Mouse (Mus musculus): ENCODE measurements around the gene Steap3. TPM values are rescaled to one million over a fixed set of nuclear protein-coding genes. Genes with fewer than 3 reads are reported as not detected.

The Steap3 gene
- polyA plus RNA-seq, 1 experiment from 2014 or later: 42.6 TPM

DNA sequence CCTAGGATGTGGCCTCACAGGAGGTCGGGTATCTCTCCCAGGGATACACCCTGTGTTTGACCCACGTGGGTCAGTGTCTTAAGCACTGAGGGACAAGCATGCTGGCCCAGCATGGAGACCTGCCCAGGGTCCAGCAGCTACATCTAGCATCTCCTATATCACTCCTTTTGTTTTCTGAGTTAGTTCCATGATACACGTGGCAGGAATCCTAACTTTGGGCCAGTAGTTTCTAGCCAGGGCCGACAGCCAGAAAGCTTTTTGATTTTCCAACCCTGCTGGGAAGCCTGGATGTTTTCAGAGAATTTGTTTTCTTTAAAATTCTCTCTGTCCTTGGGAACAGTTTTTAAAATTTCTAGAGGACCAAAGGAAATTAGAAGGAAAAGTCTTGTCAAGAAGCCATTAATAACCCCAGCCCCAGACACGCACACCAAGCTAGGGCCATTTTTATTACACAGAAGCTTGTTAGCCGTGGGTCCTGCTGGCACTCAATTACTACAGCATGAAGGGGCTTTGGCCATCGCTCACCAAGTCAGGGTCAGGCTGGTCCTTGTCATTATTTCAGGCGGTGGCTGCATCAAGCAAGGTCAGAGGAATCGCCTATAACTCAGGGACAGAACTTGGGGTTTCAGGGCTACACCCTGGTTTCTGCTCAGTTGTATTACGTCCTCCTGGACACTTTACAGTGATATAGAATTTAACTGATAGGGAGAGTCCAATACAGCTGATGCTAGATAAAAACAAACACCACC, 42.6 kb downstream of the Steap3 start:
- no peaks in the 10 kb centered on the region for H3K9me3 ChIP-seq (replicated peaks; ENCODE audit: control insufficient read depth, low read length)
- H3K27ac ChIP-seq (ENCODE audit: low read length): no peak overlapping the region
- H3K36me3 ChIP-seq (ENCODE audit: control insufficient read depth, insufficient read depth): peaks cover 38% of the 10 kb centered on the region
- no peak for ATAC-seq (ENCODE audit: low read depth)
- no peak overlapping the region for H3K9ac ChIP-seq (ENCODE audit: low read depth, low read length)
- H3K4me1 ChIP-seq (ENCODE audit: control insufficient read depth, low read depth, low read length): peaks cover 21% of the 10 kb centered on the region
- H3K4me3 ChIP-seq (ENCODE audit: low read depth, low read length): no peak overlapping the region
- 78% methylated on average over 10 of the region's 10 CpGs for WGBS (ENCODE audit: insufficient replicate concordance)
- no peaks in the 10 kb centered on the region for H3K27me3 ChIP-seq (ENCODE audit: control insufficient read depth, insufficient read depth, low read depth, low read length)
- H3K4me2 ChIP-seq (ENCODE audit: low read depth, low read length): no peak overlapping the region

- whole genome bisulfite sequencing (ENCODE audit: insufficient replicate concordance): 73% methylated on average over 4 of the region's 4 CpGs
- Histone ChIP-seq H3K27ac (ENCODE audit: low read length) (no peak overlapping the region), H3K4me2 (ENCODE audit: low read depth, low read length) (no peak overlapping the region), H3K4me1 (ENCODE audit: control insufficient read depth, low read depth, low read length) (no peaks in the 10 kb centered on the region), H3K9ac (ENCODE audit: low read depth, low read length) (no peak overlapping the region), H3K27me3 (ENCODE audit: control insufficient read depth, insufficient read depth, low read depth, low read length) (no peaks in the 10 kb centered on the region), H3K36me3 (ENCODE audit: control insufficient read depth, insufficient read depth) (peaks cover 7% of the 10 kb centered on the region), H3K9me3 (replicated peaks; ENCODE audit: control insufficient read depth, low read length) (no peaks in the 10 kb centered on the region), H3K4me3 (ENCODE audit: low read depth, low read length) (no peak overlapping the region)
- no peak for ATAC-seq (ENCODE audit: low read depth)
Observed at GRCm38 (mm10) chr1:120223613-120224012, 48.9 kb downstream of the Steap3 start.

- Histone ChIP-seq H3K4me2 (ENCODE audit: low read depth, low read length) (no peak overlapping the region), H3K9me3 (replicated peaks; ENCODE audit: control insufficient read depth, low read length) (no peaks in the 10 kb centered on the region), H3K27ac (ENCODE audit: low read length) (no peak overlapping the region), H3K27me3 (ENCODE audit: control insufficient read depth, insufficient read depth, low read depth, low read length) (no peaks in the 10 kb centered on the region), H3K4me1 (ENCODE audit: control insufficient read depth, low read depth, low read length) (no peaks in the 10 kb centered on the region), H3K9ac (ENCODE audit: low read depth, low read length) (no peak overlapping the region), H3K36me3 (ENCODE audit: control insufficient read depth, insufficient read depth) (no peaks in the 10 kb centered on the region), H3K4me3 (ENCODE audit: low read depth, low read length) (no peak overlapping the region)
- no peak for ATAC-seq (ENCODE audit: low read depth)
- 62% methylated on average over 2 of the region's 2 CpGs for WGBS (ENCODE audit: insufficient replicate concordance)
Observed at GRCm38 (mm10) chr1:120221285-120221684, 51.2 kb downstream of the Steap3 start.

- H3K36me3 ChIP-seq (ENCODE audit: control insufficient read depth, insufficient read depth): no peaks in the 10 kb centered on the region
- no peaks in the 10 kb centered on the region for H3K27me3 ChIP-seq (ENCODE audit: control insufficient read depth, insufficient read depth, low read depth, low read length)
- H3K4me2 ChIP-seq (ENCODE audit: low read depth, low read length): no peak overlapping the region
- WGBS (ENCODE audit: insufficient replicate concordance): 67% methylated on average over 6 of the region's 6 CpGs
- no peak overlapping the region for H3K4me3 ChIP-seq (ENCODE audit: low read depth, low read length)
- no peak overlapping the region for H3K9ac ChIP-seq (ENCODE audit: low read depth, low read length)
- no peak for ATAC-seq (ENCODE audit: low read depth)
- H3K27ac ChIP-seq (ENCODE audit: low read length): no peak overlapping the region
- H3K4me1 ChIP-seq (ENCODE audit: control insufficient read depth, low read depth, low read length): no peaks in the 10 kb centered on the region
- no peaks in the 10 kb centered on the region for H3K9me3 ChIP-seq (replicated peaks; ENCODE audit: control insufficient read depth, low read length)
Observed at GRCm38 (mm10) chr1:120220841-120221240, 51.7 kb downstream of the Steap3 start.

GRCm38 (mm10) chr1:120208502-120209230, 63.8 kb downstream of the Steap3 start:
- H3K9me3 ChIP-seq (replicated peaks; ENCODE audit: control insufficient read depth, low read length): no peaks in the 10 kb centered on the region
- H3K27ac ChIP-seq (ENCODE audit: low read length): no peak overlapping the region
- no peak overlapping the region for H3K4me3 ChIP-seq (ENCODE audit: low read depth, low read length)
- no peaks in the 10 kb centered on the region for H3K36me3 ChIP-seq (ENCODE audit: control insufficient read depth, insufficient read depth)
- no peaks in the 10 kb centered on the region for H3K4me1 ChIP-seq (ENCODE audit: control insufficient read depth, low read depth, low read length)
- 59% methylated on average over 11 of the region's 11 CpGs for WGBS (ENCODE audit: insufficient replicate concordance)
- no peak overlapping the region for H3K4me2 ChIP-seq (ENCODE audit: low read depth, low read length)
- ATAC-seq (ENCODE audit: low read depth): no peak
- H3K27me3 ChIP-seq (ENCODE audit: control insufficient read depth, insufficient read depth, low read depth, low read length): no peaks in the 10 kb centered on the region
- H3K9ac ChIP-seq (ENCODE audit: low read depth, low read length): no peak overlapping the region

DNA sequence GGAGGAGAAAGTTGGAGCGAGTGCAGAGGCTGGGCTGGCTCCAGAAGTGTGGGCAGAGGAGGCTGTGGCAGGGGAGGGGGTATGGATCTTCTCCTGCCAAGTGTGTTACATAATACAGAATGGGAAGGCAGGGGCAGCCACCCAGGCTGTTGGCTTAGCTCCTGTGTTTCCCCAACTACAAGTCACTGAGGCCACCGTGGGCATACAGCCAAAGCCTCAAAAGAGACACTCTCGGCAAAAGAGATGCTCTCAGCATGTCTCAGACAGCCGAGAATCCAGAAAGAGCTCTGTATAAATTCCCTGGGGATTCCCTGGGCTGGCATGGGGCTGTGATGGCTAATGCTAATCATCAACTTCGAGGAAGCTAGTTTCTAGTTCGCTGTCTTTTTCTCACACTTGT, 64.9 kb downstream of the Steap3 start:
- no peak for ATAC-seq (ENCODE audit: low read depth)
- 54% methylated on average over 6 of the region's 6 CpGs for WGBS (ENCODE audit: insufficient replicate concordance)

GRCm38 (mm10) chr1:120204834-120205233, 67.7 kb downstream of the Steap3 start:
- no peaks in the 10 kb centered on the region for H3K27me3 ChIP-seq (ENCODE audit: control insufficient read depth, insufficient read depth, low read depth, low read length)
- H3K9me3 ChIP-seq (replicated peaks; ENCODE audit: control insufficient read depth, low read length): no peaks in the 10 kb centered on the region
- H3K36me3 ChIP-seq (ENCODE audit: control insufficient read depth, insufficient read depth): no peaks in the 10 kb centered on the region
- no peak overlapping the region for H3K4me3 ChIP-seq (ENCODE audit: low read depth, low read length)
- H3K27ac ChIP-seq (ENCODE audit: low read length): no peak overlapping the region
- ATAC-seq (ENCODE audit: low read depth): no peak
- no peak overlapping the region for H3K4me2 ChIP-seq (ENCODE audit: low read depth, low read length)
- H3K9ac ChIP-seq (ENCODE audit: low read depth, low read length): no peak overlapping the region
- no peaks in the 10 kb centered on the region for H3K4me1 ChIP-seq (ENCODE audit: control insufficient read depth, low read depth, low read length)
- WGBS (ENCODE audit: insufficient replicate concordance): 42% methylated on average over 1 of the region's 1 CpGs

More for the DNA sequence above, 64.9 kb downstream of the Steap3 start:
- H3K36me3 ChIP-seq (ENCODE audit: control insufficient read depth, insufficient read depth): no peaks in the 10 kb centered on the region
- no peak overlapping the region for H3K4me3 ChIP-seq (ENCODE audit: low read depth, low read length)
- no peaks in the 10 kb centered on the region for H3K27me3 ChIP-seq (ENCODE audit: control insufficient read depth, insufficient read depth, low read depth, low read length)
- no peak overlapping the region for H3K9ac ChIP-seq (ENCODE audit: low read depth, low read length)
- H3K9me3 ChIP-seq (replicated peaks; ENCODE audit: control insufficient read depth, low read length): no peaks in the 10 kb centered on the region
- no peak overlapping the region for H3K27ac ChIP-seq (ENCODE audit: low read length)
- H3K4me2 ChIP-seq (ENCODE audit: low read depth, low read length): no peak overlapping the region
- no peaks in the 10 kb centered on the region for H3K4me1 ChIP-seq (ENCODE audit: control insufficient read depth, low read depth, low read length)

GRCm38 (mm10) chr1:120203836-120204235, 68.7 kb downstream of the Steap3 start:
- Histone ChIP-seq H3K4me2 (ENCODE audit: low read depth, low read length) (no peak overlapping the region), H3K27me3 (ENCODE audit: control insufficient read depth, insufficient read depth, low read depth, low read length) (no peaks in the 10 kb centered on the region), H3K4me1 (ENCODE audit: control insufficient read depth, low read depth, low read length) (no peaks in the 10 kb centered on the region), H3K9ac (ENCODE audit: low read depth, low read length) (no peak overlapping the region), H3K27ac (ENCODE audit: low read length) (no peak overlapping the region), H3K4me3 (ENCODE audit: low read depth, low read length) (no peak overlapping the region), H3K36me3 (ENCODE audit: control insufficient read depth, insufficient read depth) (no peaks in the 10 kb centered on the region), H3K9me3 (replicated peaks; ENCODE audit: control insufficient read depth, low read length) (no peaks in the 10 kb centered on the region)
- WGBS (ENCODE audit: insufficient replicate concordance): 59% methylated on average over 5 of the region's 5 CpGs
- ATAC-seq (ENCODE audit: low read depth): no peak

DNA sequence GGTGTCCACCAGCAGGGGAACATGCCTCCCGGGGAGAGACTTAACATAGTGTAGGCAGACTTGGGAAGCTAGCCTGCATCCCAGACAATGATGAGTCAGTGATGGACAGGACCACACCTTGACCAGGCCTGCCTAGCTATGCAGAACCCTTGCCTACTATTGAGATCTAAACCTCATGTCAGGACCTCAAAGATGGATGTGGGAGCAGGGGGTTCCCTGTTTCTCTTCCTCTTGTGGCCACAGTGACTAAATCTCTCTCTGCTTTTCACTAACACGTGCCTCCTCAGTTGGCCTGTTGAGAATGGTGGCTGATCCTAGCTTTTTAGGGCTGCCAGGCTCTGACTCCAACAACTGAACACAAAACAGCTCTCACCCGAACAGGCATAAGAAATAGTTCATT, 70.0 kb downstream of the Steap3 start:
- H3K4me1 ChIP-seq (ENCODE audit: control insufficient read depth, low read depth, low read length): no peaks in the 10 kb centered on the region
- H3K4me2 ChIP-seq (ENCODE audit: low read depth, low read length): no peak overlapping the region
- ATAC-seq (ENCODE audit: low read depth): no peak
- H3K27me3 ChIP-seq (ENCODE audit: control insufficient read depth, insufficient read depth, low read depth, low read length): no peaks in the 10 kb centered on the region
- H3K27ac ChIP-seq (ENCODE audit: low read length): no peak overlapping the region
- H3K4me3 ChIP-seq (ENCODE audit: low read depth, low read length): no peak overlapping the region
- 39% methylated on average over 3 of the region's 3 CpGs for WGBS (ENCODE audit: insufficient replicate concordance)
- no peak overlapping the region for H3K9ac ChIP-seq (ENCODE audit: low read depth, low read length)
- H3K36me3 ChIP-seq (ENCODE audit: control insufficient read depth, insufficient read depth): no peaks in the 10 kb centered on the region
- H3K9me3 ChIP-seq (replicated peaks; ENCODE audit: control insufficient read depth, low read length): no peaks in the 10 kb centered on the region
